Mouse (Mus musculus) heart, adult 2 months (tissue): ENCODE data around the gene Pfpl.

Source experiments
- CTCF ChIP-seq: fragments of 200-600 bp; IDR thresholded peaks from 2 replicates; pipeline ENCODE4 v1.8.1; 2022; ENCODE audit warnings: antibody characterized with exemption, mild to moderate bottlenecking, moderate library complexity
- POLR2A ChIP-seq: fragments of 200-500 bp; IDR thresholded peaks from 2 replicates; pipeline ENCODE4 v1.6.1; 2011; ENCODE audit warnings: mild to moderate bottlenecking, low read depth, low read length, control low read depth; ENCODE audit not compliant: insufficient read depth

- TF ChIP-seq CTCF (peak; percentile 72), POLR2A (no peak)
These were observed 5.3 kb downstream of the Pfpl start for GRCm38 (mm10) chr19:12433033-12433432.
